Mouse (Mus musculus): Measurements from ENCODE around the gene Pik3c2b. TPM values are rescaled to one million over a fixed set of nuclear protein-coding genes. Genes with fewer than 3 reads are reported as not detected.
A peak's percentile ranks its signal among the peaks of the same experiment; 100 is the strongest.
"Not testable (repeated sequence)": the region's sequence is repeated elsewhere in the genome, so short reads cannot be mapped to it uniquely, and the experiment has no call there.

Gene Pik3c2b
- polyA plus RNA-seq, 2 experiments: 0.48 to 0.76 TPM

- peak; percentile 88 for ATAC-seq (ENCODE audit: insufficient read depth)
- Histone ChIP-seq H3K27me3 (ENCODE audit: control insufficient read depth, insufficient read depth, low read length) (no peaks in the 10 kb centered on the region), H3K4me2 (ENCODE audit: low read depth) (peak overlapping the region; percentile 61), H3K27ac (peak overlapping the region; percentile 26), H3K4me1 (replicated peaks; ENCODE audit: control insufficient read depth in 2 of 2, insufficient read depth in 2 of 2, low read length in 1 of 2) (peaks cover 5 to 7% of the 10 kb centered on the region in 2 experiments; a peak in 3 of 4 replicates), H3K9ac (replicated peaks) (peak overlapping the region; percentile 58), H3K9me3 (ENCODE audit: control insufficient read depth, low read length) (no peaks in the 10 kb centered on the region), H3K4me3 (ENCODE audit: insufficient read depth in 1 of 2, low read depth in 2 of 2, low read length in 2 of 2) (peak overlapping the region; percentile 59 to 99), H3K36me3 (replicated peaks; ENCODE audit: control insufficient read depth, insufficient read depth, low read depth) (no peaks in the 10 kb centered on the region)
- WGBS (ENCODE audit: insufficient replicate concordance): under 1% methylated on average over 28 of the region's 28 CpGs
- TF ChIP-seq CTCF (IDR thresholded peaks at IDR 0.05; ENCODE audit: low read depth): no peak
- TF ChIP-seq EP300 (IDR thresholded peaks at IDR 0.05; ENCODE audit: low read depth): 0 out of 2 replicates have a peak, but pooled peaks have one; percentile 15
- DNase-seq (ENCODE audit: low read depth in 3 of 3, low spot score in 3 of 3): peak; percentile 68 to 73 (median 68)
These were observed 12.0 kb upstream of the Pik3c2b start for GRCm38 (mm10) chr1:133033316-133034090.

- Histone ChIP-seq H3K27ac (peak overlapping the region; percentile 26; the same call in 1 of the 2 replicates), H3K36me3 (replicated peaks; ENCODE audit: control insufficient read depth, insufficient read depth, low read depth) (no peaks in the 10 kb centered on the region), H3K4me3 (ENCODE audit: insufficient read depth in 1 of 2, low read depth in 2 of 2, low read length in 2 of 2) (peak overlapping the region; percentile 59 to 99; a peak in 3 of 4 replicates), H3K27me3 (ENCODE audit: control insufficient read depth, insufficient read depth, low read length) (no peaks in the 10 kb centered on the region), H3K9ac (replicated peaks) (peak overlapping the region; percentile 58; the same call in 1 of the 2 replicates), H3K4me2 (ENCODE audit: low read depth) (peak overlapping the region; percentile 61), H3K9me3 (ENCODE audit: control insufficient read depth, low read length) (no peaks in the 10 kb centered on the region), H3K4me1 (replicated peaks; ENCODE audit: control insufficient read depth in 2 of 2, insufficient read depth in 2 of 2, low read length in 1 of 2) (peaks cover 5 to 7% of the 10 kb centered on the region in 2 experiments; a peak in 3 of 4 replicates)
- TF ChIP-seq CTCF (IDR thresholded peaks at IDR 0.05; ENCODE audit: low read depth) (no peak), EP300 (IDR thresholded peaks at IDR 0.05; ENCODE audit: low read depth) (no peak)
- ATAC-seq (ENCODE audit: insufficient read depth) (peak; percentile 82), DNase-seq (ENCODE audit: low read depth in 3 of 3, low spot score in 3 of 3) (peak in 1 of 3 experiments; percentile 38)
- 1% methylated on average over 11 of the region's 11 CpGs for WGBS (ENCODE audit: insufficient replicate concordance)
These were observed 11.4 kb upstream of the Pik3c2b start for GRCm38 (mm10) chr1:133034091-133034460.

- H3K36me3 ChIP-seq (replicated peaks; ENCODE audit: control insufficient read depth, insufficient read depth, low read depth); H3K27me3 ChIP-seq (ENCODE audit: control insufficient read depth, insufficient read depth, low read length): not testable (repeated sequence)
These were observed 10.8 kb upstream of the Pik3c2b start for GRCm38 (mm10) chr1:133034682-133035081.

GRCm38 (mm10) chr1:133039505-133039949 lies 5.9 kb upstream of the Pik3c2b start:
- TF ChIP-seq CTCF (IDR thresholded peaks at IDR 0.05; ENCODE audit: low read depth) (peak; percentile 89), EP300 (IDR thresholded peaks at IDR 0.05; ENCODE audit: low read depth) (no peak)
- no peak overlapping the region for H3K4me2 ChIP-seq (ENCODE audit: low read depth)
- peak; percentile 58 to 66 (median 60) for DNase-seq (ENCODE audit: low read depth in 3 of 3, low spot score in 3 of 3)
- ATAC-seq (ENCODE audit: insufficient read depth): peak; percentile 40; the same call in 1 of the 2 replicates
- 0 out of 2 replicates have a peak, but pooled peaks cover under 1% of the 10 kb centered on the region for H3K27me3 ChIP-seq (ENCODE audit: control insufficient read depth, insufficient read depth, low read length)
- H3K36me3 ChIP-seq (replicated peaks; ENCODE audit: control insufficient read depth, insufficient read depth, low read depth): no peaks in the 10 kb centered on the region
- H3K27ac ChIP-seq: no peak overlapping the region
- no peaks in the 10 kb centered on the region for H3K4me1 ChIP-seq (replicated peaks; ENCODE audit: control insufficient read depth in 2 of 2, insufficient read depth in 2 of 2, low read length in 1 of 2)
- WGBS (ENCODE audit: insufficient replicate concordance): 14% methylated on average over 4 of the region's 4 CpGs
- H3K9me3 ChIP-seq (ENCODE audit: control insufficient read depth, low read length): no peaks in the 10 kb centered on the region
- H3K4me3 ChIP-seq (ENCODE audit: insufficient read depth in 1 of 2, low read depth in 2 of 2, low read length in 2 of 2): no peak overlapping the region
- no peak overlapping the region for H3K9ac ChIP-seq (replicated peaks)

More at GRCm38 (mm10) chr1:133034682-133035081, 10.8 kb upstream of the Pik3c2b start:
- not testable (repeated sequence) for H3K4me1 ChIP-seq (replicated peaks; ENCODE audit: control insufficient read depth in 2 of 2, insufficient read depth in 2 of 2, low read length in 1 of 2); H3K9me3 ChIP-seq (ENCODE audit: control insufficient read depth, low read length); ATAC-seq (ENCODE audit: insufficient read depth); H3K9ac ChIP-seq (replicated peaks); H3K27ac ChIP-seq; H3K4me3 ChIP-seq (ENCODE audit: insufficient read depth in 1 of 2, low read depth in 2 of 2, low read length in 2 of 2); DNase-seq (ENCODE audit: low read depth in 3 of 3, low spot score in 3 of 3); H3K4me2 ChIP-seq (ENCODE audit: low read depth)
- WGBS (ENCODE audit: insufficient replicate concordance): 53% methylated on average over 7 of the region's 7 CpGs

- TF ChIP-seq EP300 (IDR thresholded peaks at IDR 0.05; ENCODE audit: low read depth): no peak
- peak; percentile 26; the same call in 1 of the 2 replicates for TF ChIP-seq CTCF (IDR thresholded peaks at IDR 0.05; ENCODE audit: low read depth)
- peak overlapping the region; percentile 61 to 66 for H3K4me3 ChIP-seq (ENCODE audit: insufficient read depth in 1 of 2, low read depth in 2 of 2, low read length in 2 of 2)
- peaks cover 28% of the 10 kb centered on the region for H3K27me3 ChIP-seq (ENCODE audit: control insufficient read depth, insufficient read depth, low read length)
- DNase-seq (ENCODE audit: low read depth in 3 of 3, low spot score in 3 of 3) (no peak), ATAC-seq (ENCODE audit: insufficient read depth) (peak; percentile 72)
- peak overlapping the region; percentile 88 for H3K4me2 ChIP-seq (ENCODE audit: low read depth)
- H3K9ac ChIP-seq (replicated peaks): peak overlapping the region; percentile 58
- no peaks in the 10 kb centered on the region for H3K36me3 ChIP-seq (replicated peaks; ENCODE audit: control insufficient read depth, insufficient read depth, low read depth)
- no peak overlapping the region for H3K27ac ChIP-seq
- WGBS (ENCODE audit: insufficient replicate concordance): under 1% methylated on average over 61 of the region's 71 CpGs
- no peaks in the 10 kb centered on the region for H3K9me3 ChIP-seq (ENCODE audit: control insufficient read depth, low read length)
- 0 out of 4 replicates have a peak, but pooled peaks cover 0 to 4% of the 10 kb centered on the region in 2 experiments for H3K4me1 ChIP-seq (replicated peaks; ENCODE audit: control insufficient read depth in 2 of 2, insufficient read depth in 2 of 2, low read length in 1 of 2)
These were observed 484 bp downstream of the Pik3c2b start for GRCm38 (mm10) chr1:133045861-133046440.
